Mouse (Mus musculus): ENCODE results near the gene Mpp4. TPM values are rescaled to one million over a fixed set of nuclear protein-coding genes. Genes with fewer than 3 reads are reported as not detected.

Mpp4 gene
- polyA plus RNA-seq (2014; fragmentation: Nextera tagmentation; extraction: Ambion mirVana): 0.89 and 1.4 TPM in 2 replicates

DNA sequence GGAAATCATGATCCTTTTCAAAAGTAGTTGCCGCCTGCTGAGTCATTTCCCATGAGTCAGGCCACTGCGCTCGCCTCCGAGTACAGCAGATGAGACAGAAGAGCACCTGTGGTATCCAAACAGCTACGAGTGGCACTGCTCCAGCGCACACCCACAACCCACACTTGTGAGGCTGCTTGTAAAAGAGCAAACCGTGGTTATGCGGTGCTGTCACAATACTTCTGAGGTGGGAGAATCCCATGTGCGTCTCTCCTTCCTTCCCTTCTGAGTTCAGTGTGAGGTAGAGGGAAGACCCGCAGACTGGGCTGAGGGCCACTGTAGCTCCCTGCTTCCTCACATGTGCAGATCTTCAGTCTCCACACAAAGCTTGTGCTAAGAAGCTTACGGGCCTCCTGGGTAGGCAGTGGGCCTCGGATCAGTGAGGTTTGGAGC is at the start of gene Mpp4:
TSS of gene Mpp4 (minus strand) at position 360 of the 432 bp plus-strand sequence.
- Histone ChIP-seq H3K36me3 (ENCODE audit: control insufficient read depth, insufficient read depth, low read length) (peaks cover 40% of the 10 kb centered on the region), H3K27me3 (ENCODE audit: control insufficient read depth, insufficient read depth, low read length) (no peaks in the 10 kb centered on the region), H3K9me3 (ENCODE audit: control insufficient read depth, low read length) (no peaks in the 10 kb centered on the region), H3K4me3 (replicated peaks; ENCODE audit: low read depth, low read length) (no peak within 1 kb of the TSS), H3K27ac (replicated peaks; ENCODE audit: low read depth, low read length) (no peak within 1 kb of the TSS; the same call in 1 of the 2 replicates), H3K4me1 (ENCODE audit: control insufficient read depth, insufficient read depth, low read length) (no peaks in the 10 kb centered on the region), H3K9ac (replicated peaks; ENCODE audit: low read length) (no peak within 1 kb of the TSS), H3K4me2 (ENCODE audit: low read length) (no peak within 1 kb of the TSS)
- DNase-seq (no peak), ATAC-seq (ENCODE audit: low FRiP score, low TSS enrichment) (no peak)
- 27% methylated on average over 12 of the region's 12 CpGs for WGBS

DNA sequence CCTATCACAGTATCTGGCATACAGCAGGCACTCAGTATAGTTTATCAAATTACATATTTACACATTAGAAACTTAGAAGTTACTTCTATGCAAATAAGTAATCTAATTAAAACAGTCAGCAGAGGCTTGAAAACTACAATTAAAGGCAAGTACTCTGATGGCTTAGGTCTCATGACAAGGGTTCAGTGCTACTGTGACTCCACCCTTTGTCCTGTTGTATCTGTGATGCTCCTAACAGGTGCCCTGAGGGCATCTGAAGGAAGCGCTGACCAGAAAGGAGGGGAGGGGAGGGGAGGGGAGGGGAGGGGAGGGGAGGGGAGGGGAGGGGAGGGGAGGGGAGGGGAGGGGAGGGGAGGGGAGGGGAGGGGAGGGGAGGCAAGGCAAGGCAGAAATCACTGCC is 49.8 kb upstream of the Mpp4 start:
- Histone ChIP-seq H3K9ac (replicated peaks; ENCODE audit: low read length) (no peak overlapping the region), H3K4me1 (ENCODE audit: control insufficient read depth, insufficient read depth, low read length) (no peaks in the 10 kb centered on the region), H3K36me3 (ENCODE audit: control insufficient read depth, insufficient read depth, low read length) (peaks cover 55% of the 10 kb centered on the region), H3K9me3 (ENCODE audit: control insufficient read depth, low read length) (no peaks in the 10 kb centered on the region), H3K4me2 (ENCODE audit: low read length) (no peak overlapping the region), H3K4me3 (replicated peaks; ENCODE audit: low read depth, low read length) (no peak overlapping the region), H3K27ac (replicated peaks; ENCODE audit: low read depth, low read length) (no peak overlapping the region), H3K27me3 (ENCODE audit: control insufficient read depth, insufficient read depth, low read length) (no peaks in the 10 kb centered on the region)
- WGBS: no CpG with 5 or more reads among the region's 1 CpGs
- no peak for DNase-seq
- ATAC-seq (ENCODE audit: low FRiP score, low TSS enrichment): no peak

DNA sequence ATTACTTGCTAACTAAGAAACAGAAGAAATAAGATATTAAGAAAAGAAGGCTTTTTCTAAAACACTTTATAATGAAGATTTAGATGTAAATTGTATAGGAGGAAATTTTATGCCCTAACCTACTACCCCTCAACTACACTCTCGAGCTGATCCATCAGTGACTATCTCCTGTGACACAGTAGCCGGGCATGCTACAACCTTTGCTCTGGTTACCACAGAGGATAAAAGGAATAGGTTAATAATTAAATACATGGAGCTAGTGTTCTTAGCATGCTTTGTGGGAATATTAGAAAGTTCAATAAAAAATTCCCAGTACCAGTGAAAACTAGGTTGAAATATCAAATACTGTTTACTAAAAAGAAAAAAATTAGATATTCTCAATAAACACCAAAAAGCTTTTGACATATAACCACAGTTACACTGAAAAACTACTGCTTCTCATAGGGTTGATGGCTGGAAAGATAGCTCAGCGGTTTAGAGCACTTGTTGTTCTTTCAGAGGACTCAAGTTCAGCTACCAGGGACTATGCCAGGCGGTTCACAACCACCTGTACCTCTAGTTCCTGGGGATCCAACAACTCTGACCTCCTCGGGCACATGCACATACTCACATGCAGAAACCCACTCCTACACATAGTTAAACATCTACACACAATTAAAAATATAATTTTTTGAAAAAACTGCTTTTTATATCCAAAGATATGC is 49.0 kb upstream of the Mpp4 start:
- H3K36me3 ChIP-seq (ENCODE audit: control insufficient read depth, insufficient read depth, low read length): peaks cover 57% of the 10 kb centered on the region
- H3K4me2 ChIP-seq (ENCODE audit: low read length): no peak overlapping the region
- DNase-seq: no peak
- no peak overlapping the region for H3K9ac ChIP-seq (replicated peaks; ENCODE audit: low read length)
- no peak overlapping the region for H3K27ac ChIP-seq (replicated peaks; ENCODE audit: low read depth, low read length)
- 85% methylated on average over 5 of the region's 5 CpGs for WGBS
- no peak overlapping the region for H3K4me3 ChIP-seq (replicated peaks; ENCODE audit: low read depth, low read length)
- H3K4me1 ChIP-seq (ENCODE audit: control insufficient read depth, insufficient read depth, low read length): no peaks in the 10 kb centered on the region
- H3K9me3 ChIP-seq (ENCODE audit: control insufficient read depth, low read length): no peaks in the 10 kb centered on the region
- no peaks in the 10 kb centered on the region for H3K27me3 ChIP-seq (ENCODE audit: control insufficient read depth, insufficient read depth, low read length)
- ATAC-seq (ENCODE audit: low FRiP score, low TSS enrichment): no peak

DNA sequence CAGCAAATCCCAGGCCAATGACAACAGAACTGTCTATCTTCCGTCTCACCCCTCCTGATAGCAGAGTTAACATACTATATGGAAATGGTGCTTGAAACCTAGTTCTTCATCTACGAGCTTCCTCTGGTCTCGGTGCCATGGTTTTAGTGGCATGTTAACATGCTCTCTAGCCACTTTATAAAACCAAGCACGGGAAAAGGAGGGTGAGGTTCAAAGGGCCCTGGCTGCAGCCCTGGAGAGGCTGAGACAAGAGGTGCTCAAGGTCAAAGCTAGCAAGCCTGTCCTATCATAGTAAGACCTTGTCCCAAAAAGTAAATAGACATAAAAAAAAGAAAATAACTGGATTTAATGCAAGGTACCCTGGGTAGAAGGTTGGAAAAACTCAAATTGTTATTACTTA is 48.5 kb upstream of the Mpp4 start:
- peaks cover 60% of the 10 kb centered on the region for H3K36me3 ChIP-seq (ENCODE audit: control insufficient read depth, insufficient read depth, low read length)
- DNase-seq: no peak
- H3K9ac ChIP-seq (replicated peaks; ENCODE audit: low read length): no peak overlapping the region
- H3K9me3 ChIP-seq (ENCODE audit: control insufficient read depth, low read length): no peaks in the 10 kb centered on the region
- H3K27me3 ChIP-seq (ENCODE audit: control insufficient read depth, insufficient read depth, low read length): no peaks in the 10 kb centered on the region
- no peak for ATAC-seq (ENCODE audit: low FRiP score, low TSS enrichment)
- H3K27ac ChIP-seq (replicated peaks; ENCODE audit: low read depth, low read length): no peak overlapping the region
- no peak overlapping the region for H3K4me2 ChIP-seq (ENCODE audit: low read length)
- 95% methylated on average over 4 of the region's 4 CpGs for whole genome bisulfite sequencing
- H3K4me1 ChIP-seq (ENCODE audit: control insufficient read depth, insufficient read depth, low read length): no peaks in the 10 kb centered on the region
- no peak overlapping the region for H3K4me3 ChIP-seq (replicated peaks; ENCODE audit: low read depth, low read length)

DNA sequence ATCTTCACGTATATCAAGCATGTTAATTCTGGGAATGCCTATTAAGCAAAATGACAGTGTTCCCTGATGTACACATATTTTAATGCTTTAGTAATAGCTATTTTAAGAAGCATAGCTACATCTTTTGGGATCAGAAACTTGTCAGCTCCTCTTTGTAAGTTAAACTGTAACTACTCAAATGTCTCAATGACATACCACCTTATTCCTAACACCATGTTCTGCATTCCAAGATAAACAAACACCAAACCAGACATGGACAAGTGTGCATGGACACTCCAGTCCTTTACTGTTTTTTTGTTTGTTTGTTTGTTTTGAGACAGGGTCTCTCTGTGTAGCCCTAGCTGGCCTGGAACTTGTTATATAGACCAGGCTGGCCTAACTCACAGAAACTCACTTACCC is 45.1 kb upstream of the Mpp4 start:
- WGBS: 94% methylated on average over 1 of the region's 1 CpGs

DNA sequence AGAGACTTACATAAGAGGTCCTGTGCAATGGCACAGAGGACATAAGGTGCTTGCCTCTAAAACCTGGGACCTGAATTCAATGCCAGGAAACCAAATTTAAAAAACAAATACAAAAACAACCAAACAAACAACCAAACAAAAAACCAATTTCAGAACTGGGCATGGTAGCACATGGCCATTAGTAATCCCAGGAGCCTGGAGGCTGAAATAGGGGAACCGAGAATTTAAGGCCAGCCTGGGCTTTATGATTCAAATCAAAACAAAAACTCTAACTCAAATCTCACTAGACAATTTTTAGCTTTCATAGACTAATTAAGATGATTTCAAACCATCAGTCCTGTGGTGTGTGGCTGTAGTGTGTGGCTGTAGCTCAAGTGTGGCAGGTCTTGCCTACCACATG is 41.3 kb upstream of the Mpp4 start:
- Histone ChIP-seq H3K9ac (replicated peaks; ENCODE audit: low read length) (no peak overlapping the region), H3K4me3 (replicated peaks; ENCODE audit: low read depth, low read length) (no peak overlapping the region), H3K9me3 (ENCODE audit: control insufficient read depth, low read length) (no peaks in the 10 kb centered on the region), H3K4me2 (ENCODE audit: low read length) (no peak overlapping the region), H3K27ac (replicated peaks; ENCODE audit: low read depth, low read length) (no peak overlapping the region), H3K4me1 (ENCODE audit: control insufficient read depth, insufficient read depth, low read length) (no peaks in the 10 kb centered on the region), H3K36me3 (ENCODE audit: control insufficient read depth, insufficient read depth, low read length) (peaks cover 55% of the 10 kb centered on the region), H3K27me3 (ENCODE audit: control insufficient read depth, insufficient read depth, low read length) (no peaks in the 10 kb centered on the region)
- ATAC-seq (ENCODE audit: low FRiP score, low TSS enrichment) (no peak), DNase-seq (no peak)
- 95% methylated on average over 1 of the region's 1 CpGs for WGBS

More for the DNA sequence above, 45.1 kb upstream of the Mpp4 start:
- Histone ChIP-seq H3K9ac (replicated peaks; ENCODE audit: low read length) (no peak overlapping the region), H3K36me3 (ENCODE audit: control insufficient read depth, insufficient read depth, low read length) (peaks cover 44% of the 10 kb centered on the region), H3K4me2 (ENCODE audit: low read length) (no peak overlapping the region), H3K4me1 (ENCODE audit: control insufficient read depth, insufficient read depth, low read length) (no peaks in the 10 kb centered on the region), H3K9me3 (ENCODE audit: control insufficient read depth, low read length) (no peaks in the 10 kb centered on the region), H3K4me3 (replicated peaks; ENCODE audit: low read depth, low read length) (no peak overlapping the region), H3K27ac (replicated peaks; ENCODE audit: low read depth, low read length) (no peak overlapping the region), H3K27me3 (ENCODE audit: control insufficient read depth, insufficient read depth, low read length) (no peaks in the 10 kb centered on the region)
- DNase-seq: no peak
- no peak for ATAC-seq (ENCODE audit: low FRiP score, low TSS enrichment)

DNA sequence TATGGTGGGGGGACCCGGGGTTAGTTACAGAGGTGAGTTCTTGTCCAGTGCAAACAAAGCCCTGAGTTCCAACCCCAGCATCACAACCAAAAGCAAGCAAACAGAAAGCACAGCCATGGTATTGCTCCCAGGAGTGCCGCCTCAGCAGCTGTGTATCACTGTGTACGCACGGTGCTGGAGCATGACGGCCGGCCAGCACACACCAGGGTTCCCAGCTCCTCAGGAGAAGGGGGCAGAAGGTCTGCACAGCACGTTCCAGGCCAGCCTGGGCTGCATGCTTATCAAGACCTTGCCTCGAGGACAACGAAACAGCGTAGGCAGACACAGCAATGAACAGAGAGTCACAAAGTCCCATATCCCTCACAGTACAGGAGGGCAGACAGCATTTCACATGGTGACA is 39.2 kb upstream of the Mpp4 start:
- no peak overlapping the region for H3K9ac ChIP-seq (replicated peaks; ENCODE audit: low read length)
- no peaks in the 10 kb centered on the region for H3K9me3 ChIP-seq (ENCODE audit: control insufficient read depth, low read length)
- H3K27ac ChIP-seq (replicated peaks; ENCODE audit: low read depth, low read length): no peak overlapping the region
- no peaks in the 10 kb centered on the region for H3K27me3 ChIP-seq (ENCODE audit: control insufficient read depth, insufficient read depth, low read length)
- no peak overlapping the region for H3K4me2 ChIP-seq (ENCODE audit: low read length)
- ATAC-seq (ENCODE audit: low FRiP score, low TSS enrichment): no peak
- WGBS: 88% methylated on average over 10 of the region's 10 CpGs
- no peaks in the 10 kb centered on the region for H3K4me1 ChIP-seq (ENCODE audit: control insufficient read depth, insufficient read depth, low read length)
- peaks cover 51% of the 10 kb centered on the region for H3K36me3 ChIP-seq (ENCODE audit: control insufficient read depth, insufficient read depth, low read length)
- DNase-seq: no peak
- H3K4me3 ChIP-seq (replicated peaks; ENCODE audit: low read depth, low read length): no peak overlapping the region

DNA sequence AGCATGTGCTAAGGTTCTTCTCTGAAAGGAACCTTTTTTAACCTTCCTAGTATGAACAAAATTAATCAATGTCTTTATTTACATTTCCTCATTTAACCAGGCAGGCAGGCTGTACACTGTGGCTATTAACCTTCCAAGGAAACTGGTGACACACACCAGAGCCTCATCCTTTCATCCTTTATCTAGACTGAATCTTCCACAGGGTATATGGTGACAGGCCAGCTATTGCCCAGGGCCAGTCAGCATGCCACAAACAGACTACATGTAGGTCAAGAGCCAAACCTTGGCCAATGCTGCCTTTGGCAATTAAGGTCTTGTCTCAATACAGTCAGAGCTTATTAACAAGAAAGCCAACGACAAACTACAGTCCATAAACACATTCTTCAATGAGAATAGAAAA is 38.4 kb upstream of the Mpp4 start:
- no peaks in the 10 kb centered on the region for H3K4me1 ChIP-seq (ENCODE audit: control insufficient read depth, insufficient read depth, low read length)
- DNase-seq (no peak), ATAC-seq (ENCODE audit: low FRiP score, low TSS enrichment) (no peak)
- peaks cover 48% of the 10 kb centered on the region for H3K36me3 ChIP-seq (ENCODE audit: control insufficient read depth, insufficient read depth, low read length)
- H3K4me2 ChIP-seq (ENCODE audit: low read length): no peak overlapping the region
- H3K4me3 ChIP-seq (replicated peaks; ENCODE audit: low read depth, low read length): no peak overlapping the region
- H3K27ac ChIP-seq (replicated peaks; ENCODE audit: low read depth, low read length): no peak overlapping the region
- no peaks in the 10 kb centered on the region for H3K27me3 ChIP-seq (ENCODE audit: control insufficient read depth, insufficient read depth, low read length)
- WGBS: 81% methylated on average over 1 of the region's 1 CpGs
- no peak overlapping the region for H3K9ac ChIP-seq (replicated peaks; ENCODE audit: low read length)
- H3K9me3 ChIP-seq (ENCODE audit: control insufficient read depth, low read length): no peaks in the 10 kb centered on the region

DNA sequence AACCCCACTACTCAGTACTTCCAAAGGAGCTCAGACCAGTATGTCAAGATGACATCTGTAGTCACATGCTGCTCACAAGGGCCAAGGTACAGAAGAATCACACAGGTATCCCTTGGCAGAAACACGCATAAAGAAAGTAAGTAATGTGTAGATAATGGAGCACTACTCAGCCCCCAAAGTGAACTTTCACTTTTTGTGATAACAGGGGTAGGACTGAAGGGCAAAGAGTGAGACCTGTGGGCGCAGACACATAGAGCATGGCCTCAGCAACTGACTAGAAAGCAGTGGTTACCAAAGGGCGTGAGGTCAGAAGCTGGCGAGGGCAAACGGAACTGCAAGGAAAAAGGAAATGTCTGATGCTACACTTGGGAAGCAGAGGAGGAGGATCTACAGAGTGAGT is 37.8 kb upstream of the Mpp4 start:
- no peak overlapping the region for H3K4me2 ChIP-seq (ENCODE audit: low read length)
- no peak for ATAC-seq (ENCODE audit: low FRiP score, low TSS enrichment)
- H3K9ac ChIP-seq (replicated peaks; ENCODE audit: low read length): no peak overlapping the region
- H3K4me3 ChIP-seq (replicated peaks; ENCODE audit: low read depth, low read length): no peak overlapping the region
- peaks cover 49% of the 10 kb centered on the region for H3K36me3 ChIP-seq (ENCODE audit: control insufficient read depth, insufficient read depth, low read length)
- no peaks in the 10 kb centered on the region for H3K4me1 ChIP-seq (ENCODE audit: control insufficient read depth, insufficient read depth, low read length)
- no peaks in the 10 kb centered on the region for H3K9me3 ChIP-seq (ENCODE audit: control insufficient read depth, low read length)
- no peak for DNase-seq
- 92% methylated on average over 5 of the region's 5 CpGs for WGBS
- no peak overlapping the region for H3K27ac ChIP-seq (replicated peaks; ENCODE audit: low read depth, low read length)
- H3K27me3 ChIP-seq (ENCODE audit: control insufficient read depth, insufficient read depth, low read length): no peaks in the 10 kb centered on the region

Measured in midbrain, embryonic 14.5 days (tissue).